Mouse (Mus musculus): ENCODE results near the gene Txndc2.

Gene Txndc2

GRCm38 (mm10) chr17:65612391-65613141 lies 29.4 kb downstream of the Txndc2 start:
- DNase-seq (ENCODE audit: low spot score in 2 of 2), result peak in 1 of 2 experiments; percentile 41

GRCm38 (mm10) chr17:65611721-65612120 lies 30.2 kb downstream of the Txndc2 start:
- DNase-seq (ENCODE audit: low spot score in 2 of 2), result no peak

- no peak for DNase-seq (ENCODE audit: low spot score in 2 of 2)
These were observed 33.2 kb downstream of the Txndc2 start for GRCm38 (mm10) chr17:65608743-65609142.

GRCm38 (mm10) chr17:65608312-65608687 lies 33.7 kb downstream of the Txndc2 start:
- DNase-seq (ENCODE audit: low spot score in 2 of 2), result no peak

GRCm38 (mm10) chr17:65607574-65608311 lies 34.2 kb downstream of the Txndc2 start:
- DNase-seq (ENCODE audit: low spot score in 2 of 2), result no peak

- DNase-seq (ENCODE audit: low spot score in 2 of 2), result no peak
These were observed 36.0 kb downstream of the Txndc2 start for GRCm38 (mm10) chr17:65606014-65606413.

GRCm38 (mm10) chr17:65604892-65605291 lies 37.1 kb downstream of the Txndc2 start:
- no peak for DNase-seq (ENCODE audit: low spot score in 2 of 2)

GRCm38 (mm10) chr17:65604315-65604714 lies 37.7 kb downstream of the Txndc2 start:
- no peak for DNase-seq (ENCODE audit: low spot score in 2 of 2)

GRCm38 (mm10) chr17:65597857-65598486 lies 44.0 kb downstream of the Txndc2 start:
- DNase-seq (ENCODE audit: low spot score in 2 of 2), result no peak

- DNase-seq (ENCODE audit: low spot score in 2 of 2), result no peak
These were observed 47.3 kb downstream of the Txndc2 start for GRCm38 (mm10) chr17:65594687-65595086.
